Mouse (Mus musculus) left cerebral cortex, adult 8-10 months (tissue): ENCODE data around the gene Olfr766-ps1. TPM values are rescaled to one million over a fixed set of nuclear protein-coding genes. Genes with fewer than 3 reads are reported as not detected.
"Not testable (repeated sequence)": the region's sequence is repeated elsewhere in the genome, so short reads cannot be mapped to it uniquely, and the experiment has no call there.

Experiments used
- DNase-seq, 2 experiments: peaks; one replicate each; pipeline ENCODE4 v3.0.0; 2022; ENCODE audit warnings: low spot score in 2 of 2
- total RNA-seq, 4 experiments: library from RNA; stranded (reverse); gene quantifications; 2 replicates each; pipeline ENCODE4 v1.2.4; 2022

Gene Olfr766-ps1
- total RNA-seq = not detected

- no peak for DNase-seq
These were observed at the start of gene Olfr766-ps1 for GRCm38 (mm10) chr10:129068877-129069276. Gene Olfr766-ps1 (minus strand): TSS chr10:129068977.

DNA sequence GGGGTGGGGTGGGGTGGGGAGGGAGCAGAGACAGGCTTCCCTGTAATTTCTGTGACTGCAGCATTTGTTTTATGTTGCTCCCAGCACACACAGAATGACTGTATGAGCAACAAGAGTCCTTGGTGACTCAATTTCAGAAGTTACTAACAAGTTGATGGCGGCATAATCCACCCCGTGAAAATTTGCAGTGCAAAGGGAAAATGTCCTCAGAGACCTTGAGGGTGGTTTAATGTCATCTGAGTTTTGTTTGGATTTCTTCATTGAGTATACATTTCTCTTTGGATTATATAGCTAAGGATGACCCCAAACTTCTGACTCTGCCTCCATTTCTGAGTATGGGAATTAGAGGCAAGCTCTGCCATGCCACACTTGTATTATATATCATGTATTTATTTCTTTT, 49.0 kb upstream of the Olfr766-ps1 start, which contains the start of gene Olfr769:
Gene Olfr769 (minus strand): TSS at position 101 of the 400 bp plus-strand sequence.
- no peak for DNase-seq

DNA sequence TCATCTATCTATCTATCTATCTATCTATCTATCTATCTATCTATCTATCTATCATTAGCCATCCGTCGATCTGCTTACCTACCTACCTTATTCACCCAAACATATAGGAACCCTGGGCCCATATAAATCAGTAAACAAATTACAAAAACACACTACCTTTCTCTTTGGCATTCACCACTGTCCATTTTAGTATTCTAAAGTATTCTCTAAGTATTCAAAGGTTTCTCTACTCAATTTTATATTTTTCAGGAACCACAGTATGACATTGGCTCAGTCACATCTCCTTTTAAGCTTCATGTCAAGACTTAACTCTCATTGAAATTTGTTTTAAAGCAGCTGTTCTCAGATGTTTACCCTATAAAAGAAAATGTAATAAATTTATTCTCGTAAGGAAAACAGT, 46.4 kb upstream of the Olfr766-ps1 start:
- DNase-seq = no peak

GRCm38 (mm10) chr10:129101231-129101630, 32.5 kb upstream of the Olfr766-ps1 start:
- DNase-seq = no peak

DNA sequence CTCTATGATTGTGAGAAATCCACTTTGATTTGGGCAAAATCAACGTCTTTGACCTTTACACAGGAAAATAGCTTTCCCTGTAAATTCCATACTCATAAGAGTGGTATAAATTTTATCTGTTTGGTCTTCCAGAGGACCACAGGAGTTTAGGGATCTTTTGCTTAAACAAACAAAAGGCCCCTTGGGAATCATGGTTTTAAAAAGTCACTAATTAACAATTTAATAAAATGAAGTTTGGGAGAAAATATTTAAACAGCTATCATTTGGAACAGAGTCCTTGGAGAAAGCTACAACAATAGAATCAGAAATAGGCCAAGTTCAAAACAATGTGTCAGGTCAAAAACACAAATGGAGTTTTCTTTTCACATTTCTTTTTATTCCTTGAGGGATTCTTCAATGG, 30.5 kb upstream of the Olfr766-ps1 start, which contains the start of gene Olfr768:
Gene Olfr768 (minus strand): TSS at position 101 of the 400 bp plus-strand sequence.
- DNase-seq = no peak

GRCm38 (mm10) chr10:129082810-129083209, 14.0 kb upstream of the Olfr766-ps1 start, which contains the start of gene Olfr767:
Gene Olfr767 (minus strand): TSS chr10:129082910.
- not testable (repeated sequence) for DNase-seq

DNA sequence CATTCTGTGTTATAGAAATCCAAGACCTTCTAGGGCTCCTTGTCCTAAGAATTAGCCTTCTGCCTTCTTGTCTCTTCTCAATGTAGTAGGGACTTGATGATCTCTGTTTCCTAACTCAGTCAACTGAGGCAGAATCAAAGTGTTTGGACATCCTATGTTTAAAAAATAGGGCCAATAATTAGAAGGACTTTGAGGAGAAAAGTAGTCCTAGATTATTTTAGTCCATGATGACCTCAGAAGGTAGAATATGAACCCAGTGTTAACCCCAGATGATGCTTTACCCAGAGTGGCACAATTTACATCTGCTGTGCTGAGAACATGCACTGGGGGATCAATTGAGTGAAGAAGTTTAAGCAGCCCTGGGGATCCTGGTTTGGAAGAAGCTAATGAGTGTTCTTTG, 18.9 kb downstream of the Olfr766-ps1 start, which contains the start of gene Olfr765:
Gene Olfr765 (minus strand): TSS at position 101 of the 400 bp plus-strand sequence.
- DNase-seq = not testable (repeated sequence)

DNA sequence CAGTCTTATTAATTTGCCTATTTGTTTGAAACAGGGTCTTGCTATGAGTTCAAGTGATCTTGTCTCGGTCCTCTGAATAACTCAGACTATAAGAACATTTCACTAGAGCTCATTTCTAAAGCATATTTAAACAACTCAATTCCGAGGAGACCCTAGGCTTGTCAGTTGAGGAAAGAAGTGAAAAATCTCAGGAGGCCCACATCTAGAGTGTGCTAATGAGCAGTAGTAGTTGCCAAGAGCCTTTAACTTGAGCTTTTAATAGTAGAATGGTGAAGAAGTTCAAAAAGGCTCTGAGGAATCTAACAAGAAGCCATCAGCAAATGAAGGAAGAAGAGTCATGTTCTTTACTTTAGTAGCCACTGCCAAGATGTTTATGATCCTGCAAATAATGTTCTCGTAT, 29.0 kb downstream of the Olfr766-ps1 start, which contains the start of gene Olfr764-ps1:
Gene Olfr764-ps1 (minus strand): TSS at position 101 of the 400 bp plus-strand sequence.
- no peak for DNase-seq

DNA sequence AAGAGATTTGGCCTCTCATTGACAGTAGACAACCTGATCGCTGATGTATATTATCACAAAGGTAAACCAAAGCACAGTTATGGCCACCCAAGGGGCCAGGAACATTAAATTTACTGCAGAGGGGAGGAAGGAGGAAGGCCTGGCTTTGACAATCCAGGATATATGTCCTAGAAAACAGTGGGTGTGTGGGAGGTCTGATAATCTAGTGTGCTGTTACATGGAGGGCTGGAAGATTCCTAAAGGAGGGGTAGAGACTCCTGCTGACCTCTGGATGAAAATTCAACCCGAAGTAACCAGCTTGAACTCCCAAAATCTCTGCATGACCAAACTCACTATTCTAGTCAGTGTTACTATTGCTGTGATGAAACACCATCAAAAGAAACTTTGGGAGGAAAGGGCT, 40.4 kb downstream of the Olfr766-ps1 start:
- no peak for DNase-seq

GRCm38 (mm10) chr10:129026018-129026662, 42.6 kb downstream of the Olfr766-ps1 start:
- DNase-seq = peak in 1 of 2 experiments; percentile 5

DNA sequence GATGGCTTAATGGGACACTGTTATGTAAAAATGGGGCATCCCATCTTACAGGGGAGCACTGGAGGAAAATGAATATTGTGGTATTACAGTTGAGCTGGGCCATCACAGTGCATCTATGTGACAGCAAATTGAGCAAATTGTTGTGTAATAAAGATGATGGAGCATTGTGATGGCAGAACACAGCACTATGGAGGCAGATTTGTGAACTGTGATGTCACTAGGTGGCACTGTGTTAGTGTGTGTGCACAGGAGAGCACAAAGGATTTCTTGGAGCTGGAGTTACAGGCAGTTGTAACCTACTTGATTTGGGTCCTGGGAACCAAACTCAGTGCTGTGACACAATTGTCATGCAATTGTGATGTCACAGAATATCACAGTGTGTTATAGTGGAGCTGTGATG, 45.5 kb downstream of the Olfr766-ps1 start:
- no peak for DNase-seq

DNA sequence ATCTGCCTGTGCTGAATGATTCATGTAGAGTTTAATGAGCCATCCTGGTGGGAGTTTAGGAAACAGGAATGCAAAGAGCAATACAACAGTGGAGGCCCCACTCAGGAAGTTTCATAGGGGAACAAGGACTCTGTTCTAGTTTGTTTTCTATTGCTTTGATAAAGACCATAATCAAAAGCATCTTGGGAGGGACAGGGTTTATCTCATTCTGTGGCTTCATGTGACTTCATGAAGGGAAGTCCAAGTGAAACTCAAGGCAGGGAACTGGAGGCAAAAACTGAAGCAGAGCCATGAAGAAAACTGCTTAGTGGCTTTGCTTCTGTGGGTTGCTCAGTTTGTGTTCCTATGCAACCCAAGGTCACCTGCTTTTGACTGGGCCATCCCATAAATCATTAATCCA, 54.3 kb downstream of the Olfr766-ps1 start:
- no peak for DNase-seq

Other genes starting within 250 kb of the Olfr766-ps1 start
- 1 to 10 TPM; 6.5 to 8.7 (median 7.8) TPM for gene Ormdl2, start 247.3 kb downstream of the Olfr766-ps1 start, total RNA-seq
- 10 to 100 TPM; 13.3 to 15.2 (median 13.9) TPM for gene Gdf11, start 177.3 kb downstream of the Olfr766-ps1 start, total RNA-seq
- gene Cd63, start 168.0 kb downstream of the Olfr766-ps1 start, total RNA-seq = 100 to 1,000 TPM in 2 of 4 experiments, 10 to 100 TPM in 2; 67.2 to 139 (median 94.1) TPM
- 10 to 100 TPM in 2 of 4 experiments, 1 to 10 TPM in 2; 5.0 to 12.3 (median 8.9) TPM for gene Rdh5, start 146.1 kb downstream of the Olfr766-ps1 start, total RNA-seq
- 100 to 1,000 TPM in 1 of 4 experiments, 10 to 100 TPM in 3; 83.3 to 106 (median 89.5) TPM for gene Bloc1s1, start 144.9 kb downstream of the Olfr766-ps1 start, total RNA-seq
- 10 to 100 TPM; 12.6 to 15.5 (median 13.9) TPM for gene Itga7, start 135.2 kb downstream of the Olfr766-ps1 start, total RNA-seq
- gene Mettl7b, start 108.0 kb downstream of the Olfr766-ps1 start, total RNA-seq = not detected
- gene Olfr9, start 79.5 kb downstream of the Olfr766-ps1 start, total RNA-seq = not detected
- gene Olfr763, start 58.2 kb downstream of the Olfr766-ps1 start, total RNA-seq = not detected
- not detected for gene Olfr764-ps1, start 29.1 kb downstream of the Olfr766-ps1 start, total RNA-seq
- not detected for gene Olfr765, start 19.0 kb downstream of the Olfr766-ps1 start, total RNA-seq
- gene Olfr767, start 13.9 kb upstream of the Olfr766-ps1 start, total RNA-seq = not detected
- gene Olfr768, start 30.4 kb upstream of the Olfr766-ps1 start, total RNA-seq = not detected
- gene Olfr769, start 48.9 kb upstream of the Olfr766-ps1 start, total RNA-seq = not detected
- not detected for gene Olfr770, start 70.0 kb upstream of the Olfr766-ps1 start, total RNA-seq
- not detected for gene Olfr771, start 95.8 kb upstream of the Olfr766-ps1 start, total RNA-seq
- gene Olfr772, start 108.9 kb upstream of the Olfr766-ps1 start, total RNA-seq = not detected
- not detected for gene Olfr773, start 118.4 kb upstream of the Olfr766-ps1 start, total RNA-seq
- not detected for gene Olfr774, start 167.2 kb upstream of the Olfr766-ps1 start, total RNA-seq
- not detected for gene Olfr775, start 179.4 kb upstream of the Olfr766-ps1 start, total RNA-seq
- not detected for gene Olfr776, start 190.2 kb upstream of the Olfr766-ps1 start, total RNA-seq
- gene Olfr777, start 202.5 kb upstream of the Olfr766-ps1 start, total RNA-seq = not detected
- gene Olfr780, start 249.1 kb upstream of the Olfr766-ps1 start, total RNA-seq = not detected